Mouse (Mus musculus): ENCODE data around the gene Soat1.

DNA sequence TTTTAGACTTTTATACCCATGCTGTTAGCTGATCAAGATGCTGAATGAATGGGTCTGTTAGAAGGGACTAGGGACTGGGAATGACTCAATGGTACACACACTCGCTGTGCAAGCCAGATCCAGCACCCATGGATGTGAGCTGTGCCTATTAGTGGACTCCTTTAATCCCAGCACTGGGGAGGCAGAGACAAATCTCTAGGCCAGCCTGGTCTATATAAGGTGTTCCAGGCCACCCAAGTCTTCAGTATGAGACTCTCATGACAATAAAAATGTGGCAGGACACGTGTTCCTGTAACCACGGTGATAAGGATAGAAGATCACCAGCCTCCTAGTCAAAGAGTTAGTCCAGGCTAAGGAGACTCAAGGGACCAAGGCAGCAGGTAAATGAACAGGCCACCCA, 50.1 kb downstream of the Soat1 start:
- TF ChIP-seq POLR2A (IDR thresholded peaks at IDR 0.05; ENCODE audit: control insufficient read depth, low read depth, low read length) (no peak), CTCF (IDR thresholded peaks at IDR 0.05; ENCODE audit: control insufficient read depth, insufficient read depth, insufficient replicate concordance, low read depth, low read length) (no peak)
